Mouse (Mus musculus) midbrain, postnatal 0 days (tissue): ENCODE measurements around the gene Jarid2. TPM values are rescaled to one million over a fixed set of nuclear protein-coding genes. Genes with fewer than 3 reads are reported as not detected.

Source experiments
- ATAC-seq: fragments of 200-750 bp; cut with Nextera tagmentation; 2 replicates; pipeline ENCODE4 v1.8.0; 2017; ENCODE audit warnings: moderate number of reproducible peaks, mild to moderate bottlenecking, moderate TSS enrichment, moderate library complexity; ENCODE audit not compliant: low FRiP score
- DNase-seq: peaks from one replicate; pipeline ENCODE4 v3.0.0-alpha.2; 2015; ENCODE audit warnings: low spot score
- H3K27ac ChIP-seq: fragments of 300-500 bp; sonication (generic); 2 replicates; pipeline ENCODE4 v1.5.1; 2014; ENCODE audit warnings: low read depth, mild to moderate bottlenecking, low read length, mixed read lengths
- H3K27me3 ChIP-seq: fragments of 300-500 bp; sonication (generic); 2 replicates; pipeline ENCODE4 v1.6.1; 2014; ENCODE audit warnings: low read length, control low read depth, mixed read lengths; ENCODE audit not compliant: insufficient read depth
- H3K36me3 ChIP-seq: fragments of 300-500 bp; sonication (generic); 2 replicates; pipeline ENCODE4 v1.6.1; 2014; ENCODE audit warnings: low read length, control low read depth, mixed read lengths; ENCODE audit not compliant: insufficient read depth
- H3K4me1 ChIP-seq: fragments of 300-500 bp; sonication (generic); 2 replicates; pipeline ENCODE4 v1.6.1; 2014; ENCODE audit warnings: mild to moderate bottlenecking, control low read depth, antibody characterized with exemption, low read length, mixed read lengths; ENCODE audit not compliant: insufficient read depth
- H3K4me2 ChIP-seq: fragments of 300-500 bp; sonication (generic); 2 replicates; pipeline ENCODE4 v1.6.1; 2014; ENCODE audit warnings: low read depth, mild to moderate bottlenecking, low read length, mixed read lengths; ENCODE audit not compliant: poor library complexity, severe bottlenecking
- H3K4me3 ChIP-seq: fragments of 300-500 bp; sonication (generic); 2 replicates; pipeline ENCODE4 v1.5.1; 2014; ENCODE audit warnings: low read depth, mild to moderate bottlenecking, low read length, moderate library complexity
- H3K9ac ChIP-seq: fragments of 300-500 bp; sonication (generic); replicated peaks from 2 replicates; pipeline ENCODE4 v1.6.1; 2014; ENCODE audit warnings: mild to moderate bottlenecking, low read length, moderate library complexity, mixed read lengths; ENCODE audit not compliant: poor library complexity, severe bottlenecking
- H3K9me3 ChIP-seq: fragments of 300-500 bp; sonication (generic); 2 replicates; pipeline ENCODE4 v1.6.1; 2016; ENCODE audit warnings: low read length, control low read depth
- CTCF ChIP-seq: IDR thresholded peaks from 2 replicates; pipeline ENCODE4 v1.5.1; 2016; ENCODE audit warnings: antibody characterized with exemption, mild to moderate bottlenecking
- WGBS: fragments of 180-500 bp; shearing (Covaris S2); extraction: QIAGEN DNeasy Blood & Tissue Kit; methylation state at CpG from one replicate; pipeline ENCODE4 v1.1.7; 2014; 5-methylcytosine and 5-hydroxymethylcytosine counted together
- polyA plus RNA-seq: library from polyadenylated mRNA; unstranded; fragments of >200 nt; fragmentation: Nextera tagmentation; extraction: Ambion mirVana; gene quantifications from 2 replicates; pipeline ENCODE4 v1.2.1, GENCODE M21; 2015
- total RNA-seq: library from RNA; depleted of rRNA; stranded (reverse); fragments of >200 nt; gene quantifications from 2 replicates; pipeline ENCODE4 v1.2.3, GENCODE M21; 2014

Jarid2 gene
- total and polyA plus RNA-seq, 2 experiments from 2014 or later = 18.0 to 19.3 TPM

DNA sequence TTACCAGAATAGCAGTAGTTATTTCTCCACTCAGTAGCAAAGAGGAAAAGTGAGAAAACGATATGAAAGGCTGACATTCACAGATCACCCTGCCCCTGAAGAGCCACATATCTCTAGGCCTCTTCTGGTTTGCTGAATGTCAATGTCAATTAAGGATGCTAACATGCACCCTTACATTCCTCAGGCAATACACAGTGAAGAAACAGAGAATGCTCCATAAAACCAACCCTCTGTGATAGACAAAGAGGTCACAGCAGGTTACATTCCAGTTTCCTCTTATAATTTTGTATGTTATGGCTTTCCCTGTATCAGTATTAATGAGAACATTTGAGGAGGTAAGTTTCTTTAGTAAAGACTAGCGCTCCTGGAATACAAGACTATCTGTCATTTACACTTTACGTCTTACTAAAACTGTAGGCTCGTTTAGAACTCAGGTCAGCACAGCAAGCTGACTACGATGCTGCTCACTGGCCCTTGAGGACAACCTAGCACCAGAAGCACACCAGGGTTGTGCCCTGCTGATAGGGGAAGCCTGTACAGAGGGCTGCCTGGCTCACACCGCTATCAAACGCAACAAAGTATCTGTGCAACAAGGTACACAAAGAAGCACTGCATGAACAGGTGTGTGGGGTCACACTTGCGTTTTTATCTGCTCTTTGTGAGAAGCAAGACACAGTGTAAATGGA, 224.4 kb downstream of the Jarid2 start:
- no peak for TF ChIP-seq CTCF
- Histone ChIP-seq H3K27ac (no peak overlapping the region), H3K9me3 (no peaks in the 10 kb centered on the region), H3K4me1 (no peaks in the 10 kb centered on the region), H3K36me3 (no peaks in the 10 kb centered on the region), H3K9ac (no peak overlapping the region), H3K4me2 (no peak overlapping the region), H3K4me3 (no peak overlapping the region), H3K27me3 (no peaks in the 10 kb centered on the region)
- ATAC-seq = no peak
- WGBS = 75% methylated on average over 8 of the region's 8 CpGs
- no peak for DNase-seq

DNA sequence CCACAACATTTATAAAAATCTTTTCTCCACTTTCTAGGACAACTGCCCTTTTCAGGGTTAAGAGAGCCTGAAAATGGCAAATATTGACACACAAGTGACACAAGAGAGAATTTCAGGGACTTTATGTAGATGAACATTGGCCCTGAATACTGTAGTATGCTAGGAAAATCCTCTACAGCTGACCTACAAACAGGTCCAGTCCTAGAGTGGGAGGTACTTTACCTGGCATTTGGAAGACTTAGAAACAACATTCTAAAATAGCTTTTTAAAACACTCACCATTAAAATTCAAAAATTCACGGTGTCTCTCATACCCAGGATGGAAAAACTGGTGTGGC, 224.9 kb downstream of the Jarid2 start:
- Histone ChIP-seq H3K9ac (no peak overlapping the region), H3K27ac (no peak overlapping the region), H3K4me2 (no peak overlapping the region), H3K36me3 (no peaks in the 10 kb centered on the region), H3K27me3 (no peaks in the 10 kb centered on the region), H3K4me1 (no peaks in the 10 kb centered on the region), H3K9me3 (no peaks in the 10 kb centered on the region), H3K4me3 (no peak overlapping the region)
- 95% methylated on average over 1 of the region's 1 CpGs for WGBS
- ATAC-seq (no peak), DNase-seq (no peak)
- TF ChIP-seq CTCF = no peak

DNA sequence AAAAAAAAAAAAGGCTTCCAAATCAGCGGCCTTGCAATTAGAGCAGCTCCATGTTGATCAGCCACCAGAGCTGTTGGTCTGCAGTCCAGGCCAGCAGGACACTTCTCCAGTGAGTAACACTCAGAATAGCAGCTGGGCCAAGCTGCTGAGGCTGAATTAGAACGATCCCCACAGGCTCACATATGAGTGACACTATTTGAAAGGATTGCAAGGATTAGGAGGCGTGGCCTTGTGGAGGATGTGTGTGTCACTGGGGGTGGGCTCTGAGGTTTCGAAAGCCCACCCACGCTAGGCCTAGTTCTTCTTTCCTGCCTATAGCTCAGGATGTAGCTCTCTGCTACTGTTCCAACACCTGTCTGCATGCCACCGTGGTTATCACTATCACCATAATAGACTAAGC, 226.5 kb downstream of the Jarid2 start:
- Histone ChIP-seq H3K4me1 (no peaks in the 10 kb centered on the region), H3K27me3 (no peaks in the 10 kb centered on the region), H3K9ac (no peak overlapping the region), H3K4me2 (no peak overlapping the region), H3K36me3 (no peaks in the 10 kb centered on the region), H3K9me3 (no peaks in the 10 kb centered on the region), H3K4me3 (no peak overlapping the region), H3K27ac (no peak overlapping the region)
- no peak for TF ChIP-seq CTCF
- WGBS = 97% methylated on average over 6 of the region's 6 CpGs
- ATAC-seq (no peak), DNase-seq (no peak)

DNA sequence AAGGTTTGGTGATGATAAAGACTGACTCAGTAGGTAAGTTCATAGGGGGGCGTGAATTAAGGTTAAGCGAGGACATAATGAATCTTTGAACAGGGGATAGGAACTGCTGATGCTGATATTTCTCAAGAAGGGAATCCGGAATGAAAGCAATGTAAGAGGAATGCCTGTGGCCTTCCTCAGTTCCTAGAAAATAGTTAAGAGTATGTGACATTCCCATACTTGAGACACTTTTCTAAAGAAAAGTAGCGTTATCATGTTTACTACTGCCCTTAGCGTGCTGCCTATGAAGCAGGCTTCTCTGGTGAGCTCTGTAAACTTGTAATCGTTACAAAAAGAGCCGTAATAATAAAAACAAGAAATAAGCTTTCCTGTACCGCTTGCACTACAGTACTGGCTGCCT, 227.8 kb downstream of the Jarid2 start:
- no peaks in the 10 kb centered on the region for H3K9me3 ChIP-seq
- no peak for TF ChIP-seq CTCF
- no peak overlapping the region for H3K4me3 ChIP-seq
- H3K4me2 ChIP-seq = no peak overlapping the region
- ATAC-seq = no peak
- 91% methylated on average over 8 of the region's 8 CpGs for WGBS
- no peak for DNase-seq
- no peak overlapping the region for H3K27ac ChIP-seq
- no peaks in the 10 kb centered on the region for H3K36me3 ChIP-seq
- H3K27me3 ChIP-seq = no peaks in the 10 kb centered on the region
- H3K4me1 ChIP-seq = no peaks in the 10 kb centered on the region
- no peak overlapping the region for H3K9ac ChIP-seq

DNA sequence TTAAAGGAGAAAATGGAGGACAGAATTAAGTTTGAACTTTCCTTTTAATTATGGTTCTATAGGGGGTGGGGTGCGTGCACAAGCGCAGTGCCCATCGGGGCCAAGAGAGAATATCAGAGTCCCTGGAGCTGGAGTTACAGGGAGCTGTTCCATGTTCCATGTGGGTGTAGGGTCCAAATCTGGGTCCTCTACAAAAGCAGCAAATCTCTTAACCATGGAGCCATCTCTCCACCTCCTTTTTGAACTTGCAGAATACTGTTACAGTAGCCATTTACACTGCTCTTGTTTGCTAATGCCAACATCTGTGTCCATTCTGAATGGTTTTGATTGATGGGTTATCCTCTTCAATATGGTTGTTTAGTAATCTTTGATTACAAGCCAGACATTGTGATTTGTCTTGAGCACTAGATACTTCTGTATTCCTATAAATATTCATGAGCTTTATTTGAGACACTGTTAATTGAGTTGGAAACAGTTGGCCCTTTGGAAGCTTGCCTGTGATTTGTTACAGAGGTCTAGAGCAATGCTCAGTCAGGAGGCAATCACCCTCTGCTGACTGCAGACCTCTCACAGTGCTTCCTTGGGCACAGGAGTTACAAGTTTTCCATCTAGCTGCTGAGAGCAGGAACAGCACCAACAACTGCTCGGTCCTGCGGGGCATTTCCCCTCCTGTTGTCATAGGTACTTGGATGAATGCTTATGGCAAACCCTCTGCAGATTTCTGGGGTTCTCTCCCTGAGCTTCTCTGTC, 231.4 kb downstream of the Jarid2 start:
- no peak overlapping the region for H3K27ac ChIP-seq
- H3K4me1 ChIP-seq = no peaks in the 10 kb centered on the region
- no peaks in the 10 kb centered on the region for H3K27me3 ChIP-seq
- no peak for ATAC-seq
- TF ChIP-seq CTCF = peak; percentile 29; the same call in 1 of the 2 replicates
- no peak overlapping the region for H3K9ac ChIP-seq
- peak; percentile 90 for DNase-seq
- H3K4me2 ChIP-seq = no peak overlapping the region
- H3K9me3 ChIP-seq = no peaks in the 10 kb centered on the region
- H3K4me3 ChIP-seq = no peak overlapping the region
- 70% methylated on average over 5 of the region's 5 CpGs for WGBS
- 0 out of 2 replicates have a peak, but pooled peaks cover 3% of the 10 kb centered on the region for H3K36me3 ChIP-seq
